Mouse (Mus musculus) right cerebral cortex, adult 18-20 months (tissue): ENCODE measurements around the gene Cdk14.

Source experiments
- DNase-seq: peaks from one replicate; pipeline ENCODE4 v3.0.0; 2022; ENCODE audit warnings: mixed read lengths

The Cdk14 gene

DNA sequence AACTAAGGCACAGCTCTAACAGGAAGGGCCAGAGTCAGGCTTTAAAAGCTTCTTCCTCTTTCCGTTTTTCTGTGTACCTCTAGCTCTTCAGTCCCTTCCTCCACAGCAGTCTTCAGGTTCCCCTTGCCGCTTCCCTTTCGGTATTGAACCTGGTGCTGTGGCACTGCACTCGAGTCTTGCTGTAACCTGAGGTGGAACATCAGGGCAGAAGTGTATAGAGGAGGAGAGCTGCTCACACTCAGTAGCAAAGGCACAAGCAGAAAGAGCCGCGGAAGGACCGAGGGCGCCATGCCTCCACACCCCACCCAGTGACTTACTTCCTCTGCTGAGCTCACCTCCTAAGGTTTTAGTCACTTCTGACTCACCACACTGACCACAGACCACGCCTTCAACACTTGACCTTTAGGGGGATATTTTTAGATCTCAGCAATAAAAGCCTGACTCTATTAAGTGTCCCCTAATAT lies at the start of gene Cdk14:
Gene Cdk14, minus strand, starts transcription at position 321 of the 464 bp plus-strand sequence.
- no peak for DNase-seq

DNA sequence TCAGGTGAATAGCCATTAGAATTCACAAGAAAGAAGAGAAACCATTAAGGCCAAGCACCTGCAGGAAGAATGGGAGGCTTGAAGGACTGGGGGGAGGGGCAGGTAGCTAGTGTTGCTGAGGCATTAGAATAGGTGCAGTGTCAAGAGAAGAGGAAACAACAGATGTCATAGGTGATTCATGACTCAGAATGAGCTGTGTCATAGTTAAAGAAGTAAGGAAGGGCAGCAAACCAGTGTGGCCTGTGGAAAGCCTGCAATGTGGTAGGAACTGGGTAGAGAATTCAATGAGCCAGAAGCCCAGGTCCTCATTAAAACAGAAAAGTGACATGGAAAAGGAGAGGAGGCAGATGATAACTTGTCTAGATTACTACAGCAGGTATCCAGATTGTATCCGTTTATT lies 45.1 kb upstream of the Cdk14 start:
- no peak for DNase-seq

DNA sequence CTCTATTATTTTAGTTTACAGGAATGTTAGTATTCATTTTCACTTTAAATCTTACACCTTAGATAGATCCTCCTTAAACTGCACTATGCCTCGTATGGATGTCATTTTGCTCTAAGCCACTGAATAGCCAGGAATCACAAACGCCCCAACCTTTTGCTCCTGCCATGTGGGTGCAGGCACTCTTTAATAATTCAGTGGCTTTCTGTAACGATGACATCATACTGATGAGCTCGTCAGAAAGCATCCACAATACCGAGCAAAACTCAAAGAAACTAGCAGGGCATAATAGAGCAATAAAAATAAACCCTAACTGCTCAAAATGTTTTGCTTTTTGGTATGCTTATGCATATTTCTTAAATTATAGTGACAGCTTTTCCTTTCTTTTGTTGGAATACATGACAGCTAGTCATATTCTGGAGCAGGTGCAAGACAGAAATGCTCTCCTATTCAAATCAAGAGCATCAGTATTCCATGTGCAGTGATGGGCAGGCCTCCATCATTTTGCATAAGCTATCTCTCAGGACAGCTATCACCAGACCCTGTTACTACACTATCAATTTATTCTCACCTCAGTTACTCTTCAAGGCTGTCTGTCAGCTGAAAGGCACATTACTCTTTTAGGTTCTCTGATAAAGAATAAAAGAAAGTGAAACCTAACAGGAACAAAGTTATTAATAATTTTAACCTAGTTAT lies 11.8 kb upstream of the Cdk14 start:
- no peak for DNase-seq

DNA sequence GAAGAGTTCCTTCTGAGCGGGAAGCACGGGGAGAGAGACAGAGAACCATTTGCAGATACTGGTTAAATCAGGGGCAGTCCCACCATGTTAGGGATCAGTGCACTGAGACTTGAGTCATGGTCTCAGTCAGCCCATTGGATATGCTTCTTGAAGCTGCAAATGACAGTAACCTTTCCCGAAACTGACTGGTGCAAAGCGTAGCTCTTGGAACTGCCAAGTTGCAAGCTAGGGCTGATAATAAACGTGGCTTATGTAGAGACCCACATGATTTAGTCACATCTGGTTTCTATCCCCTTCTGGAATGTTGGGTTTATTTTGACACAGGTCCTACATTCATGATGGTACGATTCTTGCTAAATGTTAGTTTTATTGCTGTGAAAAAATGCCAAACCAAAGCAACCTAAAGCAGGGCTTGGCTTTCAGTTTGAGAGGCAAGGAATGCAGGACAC lies 3.6 kb upstream of the Cdk14 start:
- no peak for DNase-seq

DNA sequence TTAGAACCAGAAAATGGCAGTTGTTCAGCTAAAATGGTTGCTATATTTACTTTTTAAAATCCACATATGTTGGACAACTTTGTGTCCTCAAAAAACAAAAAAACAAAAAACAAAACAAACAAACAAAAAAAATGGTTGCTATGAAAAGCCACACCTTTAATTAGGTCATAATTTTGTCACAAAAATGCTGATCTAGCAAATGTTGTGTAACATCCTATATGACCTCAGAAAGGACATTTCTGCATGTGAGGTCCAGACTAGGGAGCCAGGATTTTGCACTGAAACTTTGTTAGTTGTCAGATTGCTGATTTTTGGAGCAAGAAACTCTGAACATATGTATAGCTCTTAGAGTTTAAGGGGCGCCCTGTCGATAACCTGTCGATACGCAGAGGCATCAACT lies 3.0 kb upstream of the Cdk14 start:
- no peak for DNase-seq

DNA sequence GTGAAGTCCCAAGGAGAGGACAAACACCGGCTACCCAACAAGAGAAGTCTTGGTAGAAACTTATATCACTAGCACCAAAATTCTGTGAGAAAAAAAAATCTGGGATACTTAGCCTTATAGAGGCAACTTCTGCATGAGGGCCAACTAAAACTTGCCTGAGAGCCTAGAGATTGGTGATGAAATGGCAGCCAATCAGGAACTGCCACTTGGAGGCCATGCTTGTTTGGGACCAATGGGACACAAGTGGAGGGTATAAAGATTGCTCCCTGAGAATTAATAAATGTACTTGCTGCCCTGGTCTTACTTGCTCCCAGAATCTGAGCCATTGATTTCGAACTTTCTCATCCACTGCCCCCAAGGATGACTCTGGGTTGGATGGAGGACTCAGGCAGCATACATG lies 1.3 kb upstream of the Cdk14 start:
- DNase-seq: no peak

DNA sequence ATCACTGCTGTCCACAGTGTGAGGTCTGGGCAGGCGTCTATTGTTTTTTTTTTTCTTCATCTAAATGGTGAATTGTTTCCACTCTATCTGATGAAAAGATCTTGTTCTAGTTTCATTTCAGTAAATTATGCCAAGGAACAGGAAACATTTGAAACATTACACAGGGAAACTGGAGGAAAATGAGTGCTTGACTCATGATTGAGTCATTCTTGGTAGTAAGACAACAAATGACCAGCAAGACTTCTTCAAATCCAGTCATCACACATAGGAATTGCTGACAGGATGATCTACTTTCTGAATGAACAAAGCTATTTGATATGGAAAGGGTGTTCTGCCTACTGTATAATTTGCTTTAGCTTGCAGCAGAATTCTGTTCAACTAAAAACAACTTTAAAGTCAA lies 859 bp downstream of the Cdk14 start:
- no peak for DNase-seq

DNA sequence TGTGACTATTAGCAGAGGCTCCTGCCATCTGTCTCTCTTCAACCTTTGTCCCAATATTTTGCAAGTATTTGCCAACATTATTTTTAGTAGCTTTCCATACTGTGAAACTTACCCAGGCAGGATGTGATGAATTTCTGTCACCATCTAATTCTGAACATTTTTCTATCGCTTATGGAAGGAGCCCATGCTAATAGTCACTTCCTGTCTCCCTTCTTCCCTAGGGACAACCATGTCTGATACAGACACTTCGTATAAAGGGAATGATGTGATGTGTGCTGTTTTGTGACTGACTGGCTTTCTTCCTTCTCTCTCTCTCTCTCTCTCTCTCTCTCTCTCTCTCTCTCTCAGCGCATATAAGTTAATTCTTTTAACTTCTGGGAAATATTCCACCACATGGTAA lies 5.3 kb downstream of the Cdk14 start:
- DNase-seq: no peak

DNA sequence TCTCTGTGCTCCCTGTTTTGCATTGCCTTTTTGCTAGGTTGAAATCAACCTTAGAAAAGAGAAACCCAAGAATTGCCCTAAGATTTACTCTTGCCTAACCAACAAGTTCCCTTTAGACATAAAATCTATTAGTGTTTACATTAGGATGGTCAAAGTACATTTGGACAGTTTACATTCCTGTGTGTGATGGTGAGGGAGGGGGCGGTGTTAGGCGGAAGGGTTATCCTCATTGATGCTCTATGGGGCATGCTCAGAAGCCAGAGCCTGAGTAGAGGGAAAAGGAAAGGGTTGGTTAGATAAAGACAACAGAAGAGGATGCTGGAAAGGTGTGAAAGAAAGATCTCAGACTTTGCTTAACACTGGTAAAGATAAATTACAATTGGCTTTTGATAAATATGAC lies 8.2 kb downstream of the Cdk14 start:
- DNase-seq: no peak

DNA sequence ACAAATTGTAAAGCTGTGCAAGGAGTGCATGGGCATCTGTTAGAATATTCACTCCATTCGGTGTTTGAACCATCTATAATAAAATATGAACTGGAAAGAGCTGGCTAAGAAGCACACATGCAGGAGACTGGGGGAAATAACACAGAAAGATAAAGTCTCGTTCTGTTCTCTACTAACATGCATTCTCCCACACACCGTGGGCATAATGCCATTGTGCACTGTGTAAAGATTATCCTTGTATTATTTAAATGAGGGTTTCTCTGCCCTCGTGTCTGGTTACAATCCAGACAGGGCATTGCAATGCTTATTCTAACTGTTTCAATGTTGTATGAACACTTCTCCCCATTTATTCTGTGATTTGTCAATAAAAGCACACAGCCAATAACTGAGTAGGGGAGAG lies 18.1 kb downstream of the Cdk14 start:
- peak; percentile 24 for DNase-seq

DNA sequence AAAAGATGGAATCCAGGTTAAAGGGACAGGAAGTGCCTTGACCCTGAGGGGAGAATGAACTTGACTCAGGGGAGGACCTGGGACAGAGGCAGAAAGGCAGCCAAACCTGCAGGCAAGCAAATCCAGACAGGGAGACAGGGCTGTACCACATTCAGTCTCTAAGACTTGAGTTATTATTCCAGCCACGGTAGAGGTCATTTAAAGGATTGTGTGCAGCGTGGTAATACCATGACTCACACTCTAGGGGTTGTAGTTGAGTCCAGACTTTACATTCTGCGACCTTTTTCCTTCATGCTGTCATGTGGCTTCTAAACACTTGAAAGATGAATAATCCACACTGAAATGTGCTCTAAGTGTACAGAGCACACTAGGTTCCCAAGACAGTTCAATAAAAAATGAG lies 27.3 kb downstream of the Cdk14 start:
- no peak for DNase-seq

DNA sequence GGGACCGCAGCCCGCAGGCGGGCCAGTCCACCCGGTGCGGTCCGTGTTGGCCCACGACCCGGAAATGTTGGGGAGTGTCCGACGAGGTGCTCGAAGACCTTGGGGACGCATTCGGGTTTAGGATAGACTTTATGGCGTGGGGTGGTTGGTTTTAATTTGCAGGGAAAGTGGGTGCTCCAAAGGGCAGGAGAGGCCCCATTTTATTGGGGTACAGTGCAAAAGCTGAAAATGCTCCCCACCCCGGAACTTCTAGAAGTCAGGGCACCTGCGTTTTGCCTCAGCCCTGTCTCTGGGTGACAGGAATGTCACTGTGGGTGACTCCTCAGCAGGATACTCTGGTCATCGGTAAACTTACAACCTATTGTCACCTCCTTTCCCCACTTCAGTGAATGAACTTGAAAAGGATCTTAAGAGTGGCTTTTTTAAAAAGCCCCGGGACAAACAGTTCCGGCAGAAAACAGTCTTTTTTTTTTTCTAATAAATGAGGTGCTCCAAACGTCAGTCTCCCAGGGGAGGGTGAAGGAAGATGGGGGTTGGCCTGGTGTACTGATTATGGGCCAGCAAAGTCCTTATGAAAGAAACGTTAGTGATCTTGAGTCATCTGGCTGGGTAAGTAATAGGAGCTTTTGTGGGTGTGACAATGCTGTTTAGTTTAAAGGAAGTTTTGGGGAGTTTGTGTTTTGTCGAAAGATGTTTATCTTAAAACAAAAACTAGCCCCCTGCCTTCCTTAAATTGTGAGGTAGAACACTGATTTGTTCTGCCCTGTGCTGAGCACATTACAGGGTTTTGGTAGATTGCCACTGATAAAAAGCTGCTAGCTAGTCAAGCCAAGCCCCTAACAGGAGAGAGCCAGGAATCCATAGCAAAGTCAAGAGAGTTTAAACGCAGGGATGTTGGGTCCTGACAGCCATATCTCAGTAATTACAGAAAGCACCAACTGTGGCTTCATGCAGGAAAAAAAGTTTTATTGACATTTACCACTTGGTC lies 39.1 kb downstream of the Cdk14 start:
- DNase-seq: no peak

DNA sequence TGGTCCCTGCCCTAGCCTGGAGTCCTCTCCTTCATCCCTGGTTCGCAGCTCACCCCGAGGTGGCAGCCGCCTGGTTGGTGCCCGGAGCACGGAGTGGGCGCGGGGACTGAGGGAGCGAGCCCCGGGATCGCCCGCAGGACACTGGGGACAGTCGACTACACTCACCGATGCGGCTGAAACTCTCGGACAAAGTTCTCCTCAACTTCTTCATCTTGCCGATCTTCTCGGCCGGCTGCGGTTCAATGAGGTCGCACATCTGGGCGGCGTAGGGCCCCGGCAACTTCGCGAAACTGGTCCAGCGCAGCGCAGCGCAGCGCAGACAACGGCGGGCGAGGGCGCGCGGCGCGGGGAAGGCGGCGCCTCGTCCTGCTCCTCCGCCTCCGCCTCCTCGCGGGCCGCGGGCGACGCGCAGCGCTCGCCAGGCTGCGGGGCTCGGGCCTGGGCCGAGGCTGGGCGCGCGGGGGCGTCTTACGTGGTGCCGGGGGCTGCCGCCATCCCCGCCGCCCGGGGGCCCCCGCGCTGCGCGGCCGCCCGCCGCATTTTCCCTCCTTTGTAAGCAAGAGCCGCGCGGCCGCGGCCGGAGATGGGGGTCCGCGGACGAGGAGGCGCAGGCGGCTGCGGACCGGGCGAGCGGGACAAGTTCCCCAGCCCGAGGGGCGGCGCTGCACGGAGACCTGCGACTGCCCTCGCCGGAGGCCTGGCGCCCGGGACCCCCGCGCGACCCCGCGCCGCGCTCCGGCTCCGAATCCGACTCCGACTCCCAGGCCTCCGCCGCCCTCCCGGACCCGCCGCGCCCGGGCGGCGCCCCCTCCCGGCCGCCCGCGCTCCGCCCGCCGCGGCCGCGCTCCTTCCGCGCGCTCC lies 40.0 kb downstream of the Cdk14 start:
- DNase-seq: peak; percentile 67

DNA sequence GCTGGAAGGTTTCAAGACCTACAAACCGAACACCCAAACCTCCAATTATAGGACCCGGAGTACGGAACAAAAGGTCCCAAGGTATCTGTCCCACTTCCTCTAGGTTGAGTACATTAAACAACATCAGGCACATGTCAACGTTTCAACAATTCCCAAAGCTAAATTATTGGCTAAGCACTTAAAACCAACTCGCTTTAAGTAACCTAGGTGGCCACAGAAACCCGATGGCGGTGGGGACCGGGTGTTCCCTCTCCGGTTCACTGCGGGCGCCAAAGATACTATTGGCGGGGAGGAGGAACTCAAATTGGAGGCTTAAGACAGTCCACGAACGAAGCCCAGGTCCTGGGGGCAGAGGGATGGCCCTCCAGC lies 40.6 kb downstream of the Cdk14 start:
- no peak for DNase-seq

DNA sequence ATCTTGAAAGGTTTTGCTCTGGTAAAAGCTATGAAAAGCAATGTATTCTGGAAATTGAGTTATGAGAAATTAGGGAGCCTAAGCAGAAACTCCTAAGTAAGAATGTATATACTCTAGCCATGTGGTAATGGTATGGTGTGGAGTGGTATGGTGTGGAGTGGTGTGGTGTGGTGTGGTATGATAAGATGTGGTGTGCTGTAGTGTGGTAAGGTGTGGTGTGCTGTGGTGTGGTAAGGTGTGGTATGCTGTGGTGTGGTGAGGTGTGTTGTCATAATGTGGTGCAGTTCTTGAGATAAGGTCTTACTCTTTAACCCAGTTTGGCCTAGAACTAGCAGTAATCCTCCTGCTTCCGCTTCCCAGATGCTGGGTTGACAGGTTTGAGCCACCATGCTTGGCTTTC lies 45.7 kb downstream of the Cdk14 start:
- no peak for DNase-seq

DNA sequence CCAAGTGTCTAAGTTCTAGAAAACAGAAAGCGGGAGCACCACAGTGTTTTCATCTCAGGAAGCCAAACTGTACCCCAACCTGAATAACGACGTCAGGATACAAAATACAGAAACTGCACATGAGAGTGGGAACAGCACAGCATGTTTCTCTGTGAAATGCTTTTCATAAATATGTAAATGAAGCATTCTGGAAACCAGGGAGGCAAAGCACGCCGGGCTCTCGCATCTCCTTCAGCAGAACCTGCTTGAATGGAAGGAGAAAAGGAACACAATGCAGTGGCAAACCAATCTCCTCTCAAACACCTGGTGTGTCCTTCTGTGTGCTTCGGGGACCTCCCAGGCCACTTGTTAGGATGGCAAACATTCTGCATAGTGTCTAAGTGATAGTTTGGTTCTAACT lies 46.6 kb downstream of the Cdk14 start:
- no peak for DNase-seq

DNA sequence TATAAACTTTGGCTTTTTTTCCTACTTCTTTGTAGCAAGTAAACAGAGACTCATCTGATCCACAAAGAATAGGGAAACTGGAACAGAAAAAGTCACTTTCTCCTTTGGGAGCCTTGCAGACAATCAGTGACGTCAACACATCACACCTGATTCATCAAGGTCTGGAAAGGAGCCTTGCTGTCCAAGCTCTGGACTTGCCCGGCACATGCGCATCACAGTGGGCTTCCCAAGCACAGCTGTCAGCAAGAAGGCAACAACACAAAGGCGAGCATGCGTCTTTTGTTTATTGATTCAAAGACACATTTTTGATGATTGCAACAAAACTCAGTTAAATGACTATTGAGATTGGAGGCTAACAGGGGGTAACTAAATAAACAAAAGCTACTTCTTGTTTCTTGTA lies 47.2 kb downstream of the Cdk14 start:
- no peak for DNase-seq

DNA sequence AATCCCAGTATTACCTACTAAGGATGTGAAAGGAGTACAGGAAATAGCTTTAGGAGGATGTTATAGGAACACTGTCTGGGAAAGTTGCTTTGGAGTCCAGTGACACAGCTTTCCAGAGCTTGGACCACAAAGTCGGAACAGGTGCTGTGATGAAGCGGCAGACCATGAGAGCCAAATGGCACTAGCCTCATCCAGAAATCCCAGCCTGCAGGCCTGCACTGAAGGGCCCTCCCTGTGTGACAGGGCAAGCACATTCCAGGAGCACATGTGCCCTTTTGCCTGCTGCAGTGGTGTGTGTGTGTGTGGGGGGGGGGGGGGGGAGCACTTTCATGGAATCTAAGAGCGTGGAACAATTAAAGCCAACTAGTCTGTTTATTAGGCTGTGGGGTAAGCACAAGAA lies 47.8 kb downstream of the Cdk14 start:
- DNase-seq: no peak

DNA sequence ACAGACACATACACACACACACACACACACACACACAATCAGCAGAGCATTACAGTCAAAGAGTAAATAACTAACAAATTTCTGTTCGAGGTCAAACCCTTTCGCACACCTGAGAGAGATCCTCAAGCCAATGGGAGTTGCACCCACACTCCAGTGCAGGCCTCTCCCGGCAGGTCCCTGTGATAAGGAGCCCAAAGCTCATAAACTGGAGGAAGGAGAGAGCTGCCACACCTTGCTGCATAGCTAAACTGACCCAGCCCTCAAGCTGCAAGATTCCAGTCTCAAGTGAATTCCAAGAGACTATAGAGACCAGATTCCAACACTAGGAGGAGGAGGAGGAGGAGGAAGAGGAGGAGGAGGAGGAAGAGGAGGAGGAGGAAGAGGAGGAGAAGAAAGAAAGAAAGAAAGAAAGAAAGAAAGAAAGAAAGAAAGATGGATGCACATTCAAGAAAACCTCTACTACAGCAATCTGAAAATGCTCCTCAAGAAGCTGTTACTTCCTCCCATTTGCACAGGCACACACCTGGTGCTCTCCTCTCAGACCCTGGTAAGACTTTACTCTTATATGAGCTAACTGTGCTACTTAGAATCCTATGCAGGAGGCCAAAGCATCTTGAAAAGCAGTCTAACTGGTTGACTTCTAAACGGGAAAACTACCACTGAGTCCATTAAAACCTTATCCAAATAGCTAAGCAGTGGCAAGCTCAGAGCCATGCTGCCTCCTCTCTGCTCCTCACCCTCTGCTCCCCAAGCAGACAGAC lies 49.6 kb downstream of the Cdk14 start:
- DNase-seq: no peak

DNA sequence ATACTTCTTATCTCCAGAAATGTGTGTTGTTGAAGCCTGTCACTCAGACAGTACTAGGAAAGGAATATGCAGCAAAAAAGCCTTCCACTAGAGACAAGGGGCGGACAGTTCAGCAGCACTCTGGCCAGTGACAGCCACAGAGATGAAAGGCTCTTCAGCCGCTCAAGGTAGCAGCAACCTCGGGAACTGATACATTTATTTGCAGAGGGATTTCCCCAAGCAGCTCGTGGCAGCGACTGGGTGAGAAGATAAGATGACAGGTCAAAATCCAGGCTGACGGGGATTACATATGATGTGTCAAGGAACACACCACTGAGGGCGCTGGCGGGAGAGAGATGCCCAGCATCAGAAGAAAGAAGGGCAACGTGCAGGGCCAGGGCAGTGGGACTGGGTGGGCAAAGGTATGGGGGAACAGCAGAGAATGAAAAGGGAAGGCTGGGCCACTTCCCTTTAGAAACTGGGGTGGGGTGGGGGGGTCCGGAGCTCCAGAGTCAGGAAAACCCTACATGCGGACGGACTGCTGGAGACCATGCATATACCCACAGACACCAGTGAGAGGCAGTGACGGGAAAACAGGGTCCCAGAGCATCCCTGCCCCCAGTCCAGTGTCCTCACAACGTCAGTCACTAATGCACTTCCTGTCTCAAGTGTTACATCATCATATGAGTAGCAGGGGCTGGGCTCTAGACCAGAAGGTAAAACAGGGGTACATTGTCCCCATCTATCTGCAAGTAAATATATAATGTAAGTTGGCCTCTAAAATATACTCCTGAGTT lies 51.5 kb downstream of the Cdk14 start:
- DNase-seq: no peak

DNA sequence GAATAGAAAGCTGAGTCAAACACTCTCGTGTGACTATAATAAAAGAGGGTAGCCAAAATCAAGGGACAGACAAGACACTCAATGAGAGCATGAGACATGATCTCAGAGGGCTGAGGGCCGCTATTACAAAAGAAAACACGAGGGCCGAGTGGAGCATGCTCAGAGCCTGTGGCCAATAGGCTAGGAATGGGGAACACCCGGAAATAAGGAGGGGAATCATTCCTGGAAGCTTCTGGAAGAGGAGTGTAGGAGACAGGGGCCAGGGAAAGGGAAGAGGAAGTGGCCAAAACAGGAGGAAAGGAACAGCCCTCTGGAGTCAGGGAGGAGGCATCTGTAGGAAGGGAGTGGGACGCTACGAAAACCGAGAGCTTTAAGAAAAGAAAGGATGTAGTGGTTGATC lies 52.6 kb downstream of the Cdk14 start:
- DNase-seq: no peak
